Mouse (Mus musculus) frontal cortex, postnatal 36 days (tissue): ENCODE results near the gene Zfp467.
A peak's percentile ranks its signal among the peaks of the same experiment; 100 is the strongest.

Experiments
- DNase-seq, 2 experiments: peaks; one replicate each; pipeline ENCODE4 v3.0.0; 2022; ENCODE audit warnings: low spot score in 2 of 2

The Zfp467 gene

DNA sequence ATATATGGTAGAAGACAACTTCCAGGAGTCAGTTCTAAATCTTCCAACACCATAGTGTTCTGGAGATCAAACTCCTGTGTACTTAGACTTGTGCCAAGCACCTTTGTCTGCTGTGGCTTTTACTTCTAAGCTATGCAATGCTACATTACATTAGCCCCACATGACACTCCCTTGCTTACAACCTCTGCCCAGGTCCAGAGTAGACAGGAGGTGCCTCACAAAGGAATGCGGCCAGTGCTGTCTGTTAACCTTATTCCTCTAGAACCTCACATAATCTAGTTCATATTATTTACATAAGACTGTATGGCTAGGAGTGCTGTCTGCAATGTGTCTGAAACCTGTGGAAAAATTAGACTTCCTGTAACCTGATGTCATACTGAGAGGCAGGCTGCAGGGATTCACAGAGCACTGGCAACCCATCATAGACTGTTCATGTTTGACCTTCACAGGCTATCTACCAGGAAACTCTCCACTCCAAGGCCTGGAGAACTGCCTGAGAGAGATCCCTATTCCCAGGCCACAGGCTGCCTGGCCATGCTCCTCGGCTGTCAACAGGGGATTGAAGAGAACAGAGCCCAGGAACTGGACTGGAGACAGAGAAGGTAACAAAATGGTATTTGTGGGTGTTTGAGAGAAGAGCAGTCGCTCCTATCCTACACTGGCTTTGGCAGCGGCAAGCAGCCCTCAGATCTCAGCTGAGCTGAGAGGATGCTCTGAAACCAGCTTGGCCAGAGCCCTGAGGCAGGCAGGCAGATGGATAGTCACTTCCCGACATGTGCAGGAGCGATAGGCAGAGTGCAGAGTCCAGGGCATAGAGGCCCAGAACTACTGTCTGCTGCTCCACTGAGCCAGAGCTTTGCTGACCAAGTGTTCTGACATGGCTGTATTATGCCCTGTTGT is 34.2 kb downstream of the Zfp467 start:
- DNase-seq = no peak

DNA sequence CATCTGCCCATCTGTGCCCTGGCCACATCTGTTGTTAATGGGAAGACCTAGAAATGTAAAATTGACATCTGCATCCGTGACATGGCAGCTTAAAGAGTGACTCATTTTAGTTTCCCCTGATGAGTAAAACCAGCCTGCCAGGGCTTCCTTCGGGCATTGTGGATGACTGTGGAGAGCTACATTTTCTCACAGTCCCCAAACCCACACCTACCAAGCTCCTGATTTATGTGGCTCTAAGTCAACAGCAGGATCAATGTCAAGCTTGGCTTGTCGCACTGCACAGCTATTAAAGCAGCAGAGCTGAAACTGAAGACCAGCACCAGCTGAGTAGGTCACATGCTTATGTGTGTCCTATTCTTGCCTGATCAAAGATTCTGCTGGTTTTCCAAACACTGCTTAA is 35.1 kb downstream of the Zfp467 start:
- DNase-seq = no peak

DNA sequence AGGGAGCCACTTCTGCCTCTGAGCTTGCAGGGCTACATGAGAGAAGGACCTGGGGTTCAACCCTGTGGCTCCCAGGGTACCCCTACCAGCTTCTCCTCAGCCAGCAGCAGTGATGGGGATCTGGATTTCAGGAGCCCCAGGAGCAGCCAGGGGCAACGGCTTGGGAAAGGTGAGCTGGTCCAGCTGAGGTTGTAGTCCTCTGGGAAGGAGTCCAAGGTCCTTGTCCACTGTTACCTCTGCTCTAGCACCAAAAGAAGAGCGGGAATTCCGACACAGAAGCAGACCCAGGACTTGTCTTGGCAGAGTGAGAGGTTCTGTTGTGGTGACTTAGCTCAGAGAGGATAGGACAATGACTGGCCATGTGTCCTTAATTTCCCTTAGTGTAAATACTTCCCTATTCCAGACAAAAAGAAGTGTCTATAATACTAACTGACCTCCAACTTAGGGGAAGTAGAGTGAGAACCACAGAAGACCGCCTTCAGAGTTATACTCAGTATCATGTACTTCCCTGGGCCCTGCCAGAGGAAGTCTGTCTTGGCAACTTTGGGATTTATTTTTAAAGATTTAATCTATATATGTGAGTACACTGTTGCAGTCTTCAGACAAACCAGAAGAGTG is 35.8 kb downstream of the Zfp467 start:
- DNase-seq = no peak

DNA sequence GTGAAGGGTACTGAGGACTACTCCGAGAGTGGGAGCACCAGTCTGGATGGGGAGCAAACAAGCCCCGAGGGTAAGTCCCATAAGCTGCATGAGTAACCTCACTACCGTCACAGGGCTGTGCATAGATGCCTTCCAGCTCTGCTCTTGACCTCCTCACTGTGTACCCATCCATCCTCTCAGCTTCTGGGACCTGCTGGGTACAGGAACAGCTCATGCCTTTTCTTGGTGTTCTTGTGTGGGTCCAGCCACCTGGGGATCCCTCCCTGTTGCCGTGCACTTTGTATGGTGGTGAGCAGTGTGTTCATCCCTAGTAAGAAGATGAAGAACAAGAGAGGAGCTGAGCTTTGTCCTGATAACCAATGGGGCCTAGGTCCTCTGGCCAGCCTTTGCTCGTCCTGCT is 41.6 kb downstream of the Zfp467 start:
- DNase-seq = no peak

DNA sequence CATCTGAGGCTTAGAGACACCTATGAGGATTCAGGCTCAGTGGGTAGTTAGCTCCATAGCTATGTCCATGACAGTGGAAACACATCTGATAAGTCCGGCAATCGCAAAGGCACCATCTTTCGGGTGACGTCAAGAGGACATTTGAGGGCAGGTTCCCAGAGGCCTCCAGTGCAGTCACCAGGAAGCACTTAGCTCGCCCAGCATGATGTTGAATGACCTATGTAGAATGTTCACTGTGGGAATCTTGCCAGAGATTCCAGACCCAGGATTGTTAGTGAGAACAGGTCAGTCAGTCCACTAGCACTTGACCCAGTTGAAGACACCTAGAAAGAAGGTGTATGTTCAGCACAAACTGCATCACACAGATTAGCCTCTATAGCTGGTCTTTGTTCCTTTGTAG is 45.7 kb downstream of the Zfp467 start:
- no peak for DNase-seq

DNA sequence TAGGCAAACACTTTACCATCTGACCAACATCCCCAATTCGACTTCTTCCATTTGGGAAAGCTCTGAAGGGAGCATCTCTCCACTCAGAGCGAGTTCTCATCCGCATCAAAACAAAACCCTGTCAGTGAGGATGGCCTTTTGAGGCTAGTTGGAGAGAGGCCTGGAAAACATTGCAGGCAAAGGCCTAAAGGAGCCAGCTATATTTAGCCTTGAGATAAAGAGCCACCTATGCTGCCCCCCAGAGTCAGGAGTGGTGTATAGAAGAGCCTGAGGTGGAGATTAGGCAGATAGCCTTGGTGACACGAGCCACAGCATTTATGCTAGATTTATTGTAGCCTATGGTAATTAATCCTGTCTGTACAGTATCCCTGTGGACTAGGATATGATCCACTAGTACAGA is 48.3 kb downstream of the Zfp467 start:
- no peak for DNase-seq

DNA sequence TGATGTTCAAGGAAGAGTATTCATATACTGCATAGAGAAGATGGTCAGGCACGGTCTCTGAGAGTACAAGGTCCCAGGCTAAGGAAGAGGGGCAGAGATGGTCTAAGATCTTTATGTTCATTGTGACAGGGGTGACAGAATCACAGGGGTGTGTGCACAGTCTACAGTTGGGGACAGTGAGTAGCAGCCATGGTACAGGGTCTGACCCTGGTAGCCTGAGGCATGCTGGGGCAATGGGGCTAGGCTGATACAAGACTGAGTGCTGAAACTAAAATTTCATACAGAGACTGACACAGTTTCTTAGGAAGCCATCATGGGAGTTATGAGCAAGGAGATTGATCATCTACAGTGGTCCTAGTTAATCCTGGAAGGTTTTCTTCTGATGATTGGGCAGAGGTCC is 48.9 kb downstream of the Zfp467 start:
- no peak for DNase-seq

DNA sequence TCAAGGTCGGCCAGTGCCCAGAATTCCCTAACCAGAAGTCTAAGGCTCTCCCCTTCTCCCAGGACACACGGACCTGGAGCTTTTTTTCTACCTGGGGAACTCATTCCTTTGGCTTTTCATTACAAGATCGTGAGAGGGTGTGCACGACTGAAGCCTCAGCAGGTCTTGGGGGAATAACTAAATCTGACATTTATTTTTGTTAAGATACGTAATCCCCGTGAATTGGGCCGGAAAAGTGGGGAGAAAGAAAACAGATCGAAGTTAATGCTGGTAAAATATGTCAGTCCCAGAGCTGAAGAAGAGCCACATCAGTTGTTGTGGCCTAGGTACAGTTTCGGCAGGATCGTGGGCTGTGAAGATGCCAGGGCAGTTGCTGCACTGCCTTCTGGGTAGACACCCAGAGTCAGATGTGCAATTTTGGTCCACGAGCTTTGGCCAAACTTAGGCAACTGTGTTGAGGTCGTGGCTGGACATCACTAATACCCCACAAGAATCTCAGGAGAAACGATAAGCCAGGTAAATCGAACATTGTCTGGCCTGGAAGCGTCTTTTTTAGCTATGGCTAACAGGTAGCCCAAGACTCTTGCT is 49.5 kb downstream of the Zfp467 start:
- peak in 1 of 2 experiments; percentile 49 for DNase-seq

DNA sequence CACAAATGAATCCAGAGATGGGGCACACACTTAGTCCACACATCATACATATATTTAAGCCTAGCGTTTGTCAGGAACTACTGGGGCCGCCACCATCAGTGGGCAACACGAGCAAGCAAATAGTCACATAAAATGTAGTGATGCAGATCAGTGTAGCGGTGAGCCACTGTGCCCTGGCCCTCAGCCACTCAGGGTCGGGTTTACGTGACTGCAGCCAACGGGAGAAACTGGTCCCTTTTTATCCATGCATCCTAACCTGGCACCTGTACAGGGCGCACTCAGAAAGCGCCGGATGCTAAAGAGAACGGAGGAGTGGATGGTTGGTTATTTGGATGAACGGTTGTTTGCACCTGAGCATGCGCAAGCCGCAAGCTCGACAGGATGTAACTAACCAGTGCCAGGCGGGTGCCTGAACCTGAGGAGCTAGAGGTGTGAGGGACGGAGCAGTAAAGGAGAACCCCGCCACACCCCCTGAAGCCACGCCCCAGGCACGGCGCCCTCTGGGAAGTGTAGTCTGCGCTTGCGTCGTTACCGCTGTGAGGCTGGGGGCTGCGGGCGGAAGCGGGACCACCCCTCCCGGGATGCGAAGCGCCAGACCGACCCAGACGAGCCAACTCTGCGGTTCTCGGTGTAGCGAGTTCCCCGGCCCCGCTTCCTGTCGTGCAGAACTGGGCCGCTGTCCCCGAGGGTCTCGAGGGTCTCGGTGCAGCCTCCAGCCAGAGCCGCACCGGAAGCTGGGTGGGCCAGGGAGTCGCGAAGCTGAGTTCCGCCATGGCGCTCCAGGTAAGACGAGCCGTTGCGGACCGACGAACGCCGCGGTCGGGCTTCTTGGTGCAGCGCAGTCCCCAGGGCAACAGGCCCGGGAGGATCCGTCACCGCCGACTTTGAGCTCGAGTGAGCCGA is 50.3 kb downstream of the Zfp467 start, which contains the start of gene Krba1:
Krba1 (plus strand) TSS at position 482 of the 903 bp plus-strand sequence.
- DNase-seq = peak; percentile 81 to 86

DNA sequence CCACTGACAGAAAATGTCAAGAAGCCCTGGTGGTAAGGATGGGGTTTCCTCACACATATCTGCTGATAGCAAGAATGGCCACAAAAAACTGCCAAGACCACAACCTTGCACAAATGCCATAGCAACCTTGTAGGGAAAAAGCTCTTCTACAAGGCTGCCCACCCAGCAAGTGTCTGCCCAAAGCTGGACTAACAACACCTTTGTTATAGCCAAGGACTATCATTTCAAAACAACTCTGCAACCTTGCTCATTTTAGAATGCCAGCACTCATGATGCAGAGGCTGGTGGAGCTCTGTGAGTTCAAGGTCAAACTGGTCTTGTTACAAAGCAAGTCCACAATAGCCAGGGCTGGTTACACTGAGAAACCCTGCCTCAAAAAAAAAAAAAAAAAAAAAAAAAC is 51.8 kb downstream of the Zfp467 start:
- no peak for DNase-seq

DNA sequence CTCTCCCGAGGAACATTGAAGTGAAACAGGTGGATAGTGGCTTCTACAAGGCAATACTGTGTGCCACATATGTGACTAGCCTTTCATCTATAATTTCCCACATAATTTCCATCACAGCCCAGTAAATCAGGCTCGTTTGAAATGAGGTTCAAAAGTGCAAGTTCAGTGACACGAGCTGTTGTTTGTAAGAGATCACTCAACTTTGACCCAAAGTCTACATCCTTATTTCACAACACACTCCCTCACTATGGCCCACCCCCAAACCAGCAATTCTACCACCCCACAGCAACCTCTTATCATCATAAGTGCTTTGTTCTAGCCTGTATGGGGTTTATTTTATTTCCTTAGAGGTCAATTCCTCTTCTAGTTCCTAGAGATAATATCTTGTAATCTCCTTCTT is 57.4 kb downstream of the Zfp467 start:
- no peak for DNase-seq
